Mouse (Mus musculus): ENCODE data around the gene Trim17.
A peak's percentile ranks its signal among the peaks of the same experiment; 100 is the strongest.

The Trim17 gene

DNA sequence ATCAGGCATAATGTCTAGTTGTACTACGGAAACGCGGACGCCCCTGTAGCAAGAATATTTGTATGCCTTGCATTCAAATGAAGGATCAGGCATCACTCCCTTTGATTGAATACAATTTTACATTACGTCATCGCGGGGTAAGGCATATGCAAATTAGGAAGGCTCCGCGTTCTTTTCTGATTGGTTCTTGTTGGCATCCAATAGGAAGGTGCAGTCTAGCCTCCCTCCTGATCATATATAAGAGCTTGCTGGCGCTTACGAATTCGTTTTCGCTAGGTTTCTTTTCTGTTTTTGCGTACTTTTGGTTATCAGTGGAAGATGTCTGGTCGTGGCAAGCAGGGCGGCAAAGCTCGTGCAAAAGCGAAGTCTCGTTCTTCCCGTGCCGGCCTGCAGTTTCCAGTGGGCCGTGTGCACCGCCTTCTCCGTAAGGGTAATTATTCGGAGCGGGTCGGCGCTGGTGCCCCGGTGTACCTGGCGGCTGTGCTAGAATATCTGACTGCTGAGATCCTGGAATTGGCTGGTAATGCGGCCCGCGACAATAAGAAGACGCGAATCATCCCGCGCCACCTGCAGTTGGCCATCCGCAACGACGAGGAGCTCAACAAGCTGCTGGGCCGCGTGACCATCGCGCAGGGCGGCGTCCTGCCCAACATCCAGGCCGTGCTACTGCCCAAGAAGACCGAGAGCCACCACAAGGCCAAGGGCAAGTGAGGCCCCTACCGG is at the start of gene Trim17, which contains the start of gene Hist3h2a:
Trim17 (plus strand) TSS at position 266 of the 723 bp plus-strand sequence.
Hist3h2a (plus strand) TSS at position 266 of the 723 bp plus-strand sequence.
- ATAC-seq (ENCODE audit: low TSS enrichment), result peak; percentile 65

DNA sequence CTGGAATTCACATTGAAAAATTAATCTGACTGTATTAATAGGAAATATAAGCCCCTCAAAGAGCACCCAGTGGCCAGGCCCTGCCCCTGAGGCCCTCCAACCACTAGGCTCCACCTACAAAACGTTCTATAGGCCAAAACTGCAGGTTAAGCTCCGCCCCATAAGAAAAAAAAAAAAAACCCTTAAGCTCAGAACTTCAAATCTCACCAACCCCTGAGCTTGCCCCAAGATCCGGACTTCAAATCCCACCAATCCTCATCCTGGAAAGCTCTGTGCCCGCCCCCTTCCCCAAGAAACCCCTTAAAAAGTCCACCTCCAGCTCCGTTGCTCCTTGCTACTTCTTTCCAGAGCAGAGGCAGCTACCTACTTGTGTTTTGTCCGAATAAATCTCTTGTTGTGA is 49.6 kb upstream of the Trim17 start:
- no peak for ATAC-seq (ENCODE audit: low TSS enrichment)

DNA sequence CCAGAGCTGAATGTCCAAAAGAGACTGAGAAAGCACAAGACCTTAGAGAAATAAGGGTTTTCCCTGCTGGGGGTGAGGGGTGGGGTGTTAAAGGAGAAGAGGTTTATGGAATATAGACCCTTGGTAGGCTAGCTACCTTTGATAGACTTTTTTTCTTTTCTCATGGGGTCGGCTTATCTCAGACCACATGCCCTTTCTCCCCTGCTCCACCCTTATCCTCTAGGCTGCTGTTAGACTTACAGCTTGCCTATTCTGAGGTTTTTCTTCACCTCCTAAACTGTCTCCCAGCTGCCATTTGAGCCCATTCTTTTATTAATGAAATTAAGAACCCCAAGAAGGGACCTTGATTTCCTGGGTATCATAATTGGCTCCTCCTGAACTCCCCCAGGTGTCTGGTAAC is 40.7 kb upstream of the Trim17 start:
- ATAC-seq (ENCODE audit: low TSS enrichment), result no peak

DNA sequence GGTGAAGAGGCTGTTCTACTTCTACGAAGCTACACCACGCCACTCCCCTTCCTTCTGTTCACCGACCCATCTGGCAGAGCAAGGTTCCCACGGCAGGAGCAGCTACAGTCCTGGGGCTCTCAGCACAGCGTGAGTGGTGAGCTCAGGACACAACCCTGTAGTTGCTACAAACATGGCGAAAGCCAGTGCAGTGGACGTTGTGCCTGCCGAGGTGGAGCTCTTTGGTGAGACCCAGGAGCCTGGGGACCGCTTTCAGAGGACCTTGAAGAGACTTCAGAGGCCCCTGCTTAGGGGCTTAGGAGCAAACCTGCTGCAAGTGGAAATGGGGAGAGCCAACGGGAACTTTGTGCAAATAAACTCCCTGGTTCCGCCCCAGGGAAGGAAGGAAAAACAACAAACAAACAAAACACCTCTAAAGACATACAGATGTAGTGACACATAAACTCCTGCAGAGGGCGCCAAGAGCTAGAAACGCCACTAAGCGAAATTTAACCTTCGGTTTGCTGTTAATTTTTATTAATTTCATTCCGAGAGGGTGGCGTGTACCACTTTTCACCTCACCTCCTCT is 39.9 kb upstream of the Trim17 start:
- peak; percentile 57; the same call in 1 of the 2 replicates for ATAC-seq (ENCODE audit: low TSS enrichment)

DNA sequence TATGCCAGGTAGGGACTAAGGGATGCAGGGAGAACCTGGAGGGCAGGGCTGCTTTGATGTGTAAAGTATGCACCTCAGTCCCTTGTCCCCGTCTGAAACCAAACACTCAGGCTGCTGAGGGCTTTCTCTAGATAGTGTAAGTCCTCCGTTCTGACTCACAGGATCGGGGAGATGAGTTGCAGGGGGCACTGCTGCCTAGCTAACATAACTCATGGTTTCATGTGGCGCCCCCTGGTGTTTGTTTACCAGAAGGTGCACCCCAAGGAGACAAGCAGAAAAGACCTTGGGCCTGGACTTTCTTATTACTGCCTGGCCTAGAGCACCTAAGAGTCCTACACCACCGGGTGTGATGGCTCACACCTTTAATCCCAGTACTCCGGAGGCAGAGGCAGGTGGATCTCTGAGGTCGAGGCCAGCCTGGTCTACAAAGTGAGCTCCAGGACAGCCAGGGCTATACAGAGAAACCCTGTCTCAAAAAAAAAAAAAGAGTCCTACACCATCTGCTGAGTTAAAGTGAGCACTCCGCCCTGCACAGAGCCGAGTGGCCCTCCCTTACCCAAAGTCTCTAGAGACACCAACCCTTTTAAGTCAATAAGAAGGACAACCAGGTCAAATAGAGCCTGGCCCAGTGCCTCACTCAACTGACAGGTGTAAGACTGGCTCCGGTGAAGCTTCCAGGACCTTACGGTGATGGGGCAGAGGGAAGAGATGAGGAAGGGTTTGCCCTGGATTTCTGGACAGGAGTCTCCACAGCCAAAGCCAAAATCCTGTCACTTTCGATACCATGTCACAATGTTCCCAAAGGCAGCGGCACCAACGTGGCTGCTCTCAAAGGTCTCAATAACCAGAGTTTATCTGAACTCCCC is 37.4 kb upstream of the Trim17 start:
- peak; percentile 55 for ATAC-seq (ENCODE audit: low TSS enrichment)

DNA sequence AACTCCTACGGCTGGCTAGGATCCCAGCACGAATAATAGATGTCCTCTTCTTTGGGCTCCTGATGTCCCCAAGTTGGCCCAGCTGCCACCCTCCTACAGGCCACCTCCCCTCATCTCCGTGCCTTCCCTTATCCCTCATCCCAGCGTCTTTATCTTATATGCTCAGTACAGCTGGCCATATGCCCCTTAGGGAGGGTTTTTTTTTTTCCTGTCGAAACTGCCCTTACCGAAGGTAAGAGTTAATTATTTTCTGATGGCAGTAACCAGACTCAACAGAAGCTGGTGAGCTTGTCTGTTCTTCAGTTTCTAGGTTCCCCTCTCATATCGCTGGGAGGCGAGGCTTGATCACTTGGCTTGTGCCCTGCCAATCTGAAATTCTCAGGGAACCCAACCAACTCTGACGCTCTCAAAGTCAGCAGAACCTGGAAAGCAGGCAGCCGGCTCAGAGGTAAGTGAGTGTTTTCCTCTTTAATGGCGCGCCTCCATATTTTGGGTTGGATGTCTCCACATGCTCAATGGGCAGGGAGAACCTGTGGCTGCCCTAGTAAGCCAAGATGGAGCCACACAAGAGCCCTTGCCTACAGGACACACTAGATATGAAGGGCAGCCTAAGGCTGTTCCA is 36.6 kb upstream of the Trim17 start, which contains the start of gene Btnl10:
Btnl10 (plus strand) TSS at position 164 of the 622 bp plus-strand sequence.
- no peak for ATAC-seq (ENCODE audit: low TSS enrichment)

DNA sequence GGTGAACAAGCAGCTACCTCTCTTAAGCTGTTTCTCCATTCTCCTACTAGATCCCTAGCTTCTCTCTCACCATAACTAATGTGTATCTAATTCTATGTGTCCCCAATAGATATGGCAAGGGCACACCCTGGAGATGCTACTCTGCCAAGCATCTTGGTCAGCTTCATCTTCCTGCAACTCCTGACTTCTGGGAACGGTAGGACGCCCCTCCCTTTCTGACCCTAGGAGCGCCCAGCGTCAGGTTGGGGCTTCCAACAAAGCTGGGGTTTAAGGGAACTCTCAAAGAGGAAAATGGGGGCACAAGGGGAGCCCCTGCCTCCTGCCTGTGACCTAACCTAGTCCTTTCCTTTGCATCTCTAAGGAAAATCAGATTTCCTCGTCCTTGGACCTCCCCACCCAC is 35.7 kb upstream of the Trim17 start:
- ATAC-seq (ENCODE audit: low TSS enrichment), result no peak

DNA sequence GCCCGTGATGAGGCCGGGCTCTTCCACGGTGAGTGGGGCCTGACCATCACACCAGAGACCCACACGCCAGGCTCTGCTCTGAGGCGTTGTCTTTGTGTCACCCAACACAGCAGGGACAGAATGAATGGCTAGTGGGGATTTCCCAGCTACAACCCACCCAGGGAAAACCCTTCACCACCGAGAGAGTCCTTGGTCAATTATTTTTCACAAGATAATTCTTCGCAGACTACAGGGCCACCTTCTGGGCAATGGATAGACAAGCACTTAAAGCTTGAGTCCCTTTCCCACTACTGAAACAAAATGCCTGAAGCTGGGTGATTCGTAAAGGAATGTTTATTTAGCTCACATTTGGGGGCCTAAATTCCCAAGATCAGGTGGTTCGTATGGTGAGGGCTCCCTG is 32.1 kb upstream of the Trim17 start:
- ATAC-seq (ENCODE audit: low TSS enrichment), result no peak

DNA sequence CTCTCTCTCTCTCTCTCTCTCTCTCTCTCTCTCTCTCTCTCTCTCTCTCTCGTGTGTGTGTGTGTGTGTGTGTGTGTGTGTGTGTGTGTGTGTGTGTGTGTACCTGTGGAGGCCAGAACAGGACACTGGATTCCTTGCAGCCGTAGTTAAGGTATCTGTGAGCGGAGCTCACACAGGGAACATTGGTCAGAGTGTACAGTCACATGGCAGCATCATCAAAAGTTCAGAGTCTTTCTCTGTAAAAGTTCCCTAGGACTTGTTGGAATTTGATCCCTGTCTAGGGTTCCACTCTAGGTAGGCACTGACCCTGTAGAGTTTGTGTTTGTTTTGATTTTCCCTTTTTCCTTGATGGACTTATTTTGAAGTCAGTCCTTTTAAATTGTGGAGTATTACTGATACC is 27.8 kb upstream of the Trim17 start:
- no peak for ATAC-seq (ENCODE audit: low TSS enrichment)

DNA sequence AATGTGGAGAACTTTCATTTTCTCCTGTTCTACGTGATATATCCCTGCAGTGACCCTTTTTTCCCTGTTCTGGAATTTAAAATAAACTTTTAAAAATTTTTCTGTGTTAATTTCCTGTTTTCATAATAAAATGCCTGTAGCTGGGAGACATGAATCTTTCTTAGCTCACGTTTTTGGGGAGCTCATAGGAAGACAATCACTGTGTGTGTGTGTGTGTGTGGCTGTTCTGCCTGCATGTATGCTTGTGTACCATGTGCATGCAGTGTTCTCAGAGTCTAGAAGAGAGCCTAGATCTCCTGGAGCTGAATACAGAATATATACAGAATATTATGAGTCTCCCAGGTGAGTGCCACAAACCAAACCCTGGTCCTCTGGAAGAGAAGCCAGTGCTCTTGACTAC is 27.4 kb upstream of the Trim17 start:
- ATAC-seq (ENCODE audit: low TSS enrichment), result no peak

DNA sequence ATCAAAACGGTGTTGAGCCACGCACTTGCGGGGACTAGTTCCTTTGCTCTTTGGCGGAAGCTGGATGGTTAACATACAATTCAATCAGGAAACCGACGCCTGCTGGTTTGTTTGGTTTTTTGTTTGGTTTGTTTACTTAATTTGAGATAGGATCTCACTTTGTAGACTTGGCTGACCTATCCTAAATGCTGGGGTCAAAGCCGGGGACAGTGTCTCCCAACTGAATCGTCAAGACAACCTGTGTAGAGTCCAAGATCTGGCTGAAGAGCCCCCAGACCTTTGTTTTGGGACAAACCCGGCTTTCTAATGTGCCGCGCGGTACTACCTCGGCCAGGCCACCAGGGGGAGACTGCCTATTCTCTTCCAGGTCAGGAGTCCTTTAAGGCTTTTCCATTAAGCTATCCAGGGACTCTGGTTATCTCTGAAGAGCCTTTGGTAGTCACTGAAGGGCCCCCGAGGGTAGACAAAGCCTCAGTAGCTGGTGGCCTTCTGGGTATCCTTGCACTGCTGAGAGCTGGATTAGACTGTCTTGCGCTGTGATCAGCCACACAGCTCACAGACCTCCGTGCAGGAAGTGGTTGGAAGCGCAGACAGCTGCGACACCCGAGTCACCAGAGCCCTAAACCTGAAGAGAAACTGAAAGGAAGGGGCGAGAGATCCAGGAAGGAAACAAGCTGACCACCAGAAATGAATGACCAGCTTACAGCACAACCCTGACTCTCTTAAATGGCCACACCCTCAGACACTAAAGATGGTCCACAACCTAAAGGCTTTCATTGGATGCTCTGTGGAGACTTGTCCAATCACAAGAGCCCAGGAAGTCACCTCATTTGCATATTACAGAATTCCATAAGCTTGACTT is 26.5 kb upstream of the Trim17 start:
- peak; percentile 57 for ATAC-seq (ENCODE audit: low TSS enrichment)

DNA sequence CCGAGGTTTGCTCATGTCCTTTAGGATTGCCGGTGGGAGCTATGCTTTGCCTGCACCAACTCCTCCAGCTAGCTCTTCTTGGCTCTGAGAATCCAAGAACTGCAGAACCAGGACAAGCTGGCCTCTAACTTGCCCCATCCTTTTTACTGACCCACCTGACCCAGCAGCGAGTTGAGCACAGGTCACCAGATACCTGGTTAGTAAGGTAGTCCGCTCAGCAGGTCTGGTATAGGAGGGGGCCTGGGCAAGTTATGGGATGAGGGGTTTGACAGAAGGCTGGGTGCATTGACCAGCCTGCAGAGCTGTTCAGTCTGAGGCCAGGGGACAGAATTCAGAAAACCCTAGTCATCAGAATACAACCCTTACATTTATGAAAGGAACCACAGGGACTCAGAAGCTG is 25.4 kb upstream of the Trim17 start:
- ATAC-seq (ENCODE audit: low TSS enrichment), result no peak

DNA sequence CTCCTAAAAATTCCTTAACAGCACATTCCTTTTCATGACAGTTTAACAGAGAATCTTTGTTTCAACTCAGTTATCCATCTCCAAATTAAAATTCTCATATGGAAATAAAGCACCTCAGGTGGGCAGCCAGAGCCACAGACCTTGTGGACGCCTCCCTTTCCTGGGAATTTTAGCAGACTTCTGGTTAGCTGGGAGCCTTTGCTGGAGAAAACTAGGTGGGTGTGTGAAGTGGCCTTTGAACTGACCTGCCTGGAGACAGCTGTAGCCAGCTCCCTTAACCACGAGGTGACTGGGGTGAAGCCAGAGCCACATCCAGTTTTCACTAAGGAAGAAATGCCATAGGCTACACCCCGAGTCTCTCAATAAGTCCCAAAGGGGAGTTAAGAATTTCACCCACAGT is 24.8 kb upstream of the Trim17 start:
- ATAC-seq (ENCODE audit: low TSS enrichment), result no peak

DNA sequence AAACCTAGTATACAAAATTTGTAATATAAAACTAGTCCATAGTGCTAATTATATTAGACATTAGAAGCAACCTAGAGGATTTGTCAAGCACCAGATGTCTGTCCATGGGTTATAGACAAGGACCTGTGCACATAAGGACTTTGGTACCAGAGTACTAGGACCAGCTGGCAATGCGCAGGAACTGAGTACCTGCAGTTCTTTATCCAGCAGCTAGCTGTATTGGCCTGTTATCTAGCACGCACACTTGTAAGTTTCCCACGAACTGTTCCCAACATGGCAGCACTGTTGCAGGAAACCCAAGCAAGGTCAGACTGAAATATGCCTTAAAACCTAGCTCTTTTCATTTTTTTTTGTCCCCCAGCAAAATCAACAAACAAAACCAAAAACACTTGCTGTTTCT is 24.2 kb upstream of the Trim17 start:
- no peak for ATAC-seq (ENCODE audit: low TSS enrichment)

DNA sequence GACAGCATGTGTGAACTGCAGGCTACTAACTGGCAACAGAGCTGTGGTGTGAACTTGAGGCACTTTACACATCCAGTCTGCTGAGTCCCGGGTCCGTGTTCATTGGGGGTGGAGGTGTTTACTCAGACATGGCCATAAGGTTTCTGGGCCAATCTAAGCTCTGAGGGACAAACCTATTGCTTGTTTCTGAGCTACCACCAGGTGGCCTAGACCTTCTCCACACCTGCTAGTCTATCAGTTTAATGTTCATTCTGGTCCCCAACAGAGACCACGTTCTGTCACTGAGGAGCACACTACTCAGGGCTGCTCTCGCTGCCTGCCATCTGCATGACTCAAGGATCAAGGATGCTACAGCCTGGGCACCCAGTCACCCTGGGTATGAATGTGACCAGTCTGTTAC is 22.9 kb upstream of the Trim17 start:
- ATAC-seq (ENCODE audit: low TSS enrichment), result peak; percentile 24; the same call in 1 of the 2 replicates

DNA sequence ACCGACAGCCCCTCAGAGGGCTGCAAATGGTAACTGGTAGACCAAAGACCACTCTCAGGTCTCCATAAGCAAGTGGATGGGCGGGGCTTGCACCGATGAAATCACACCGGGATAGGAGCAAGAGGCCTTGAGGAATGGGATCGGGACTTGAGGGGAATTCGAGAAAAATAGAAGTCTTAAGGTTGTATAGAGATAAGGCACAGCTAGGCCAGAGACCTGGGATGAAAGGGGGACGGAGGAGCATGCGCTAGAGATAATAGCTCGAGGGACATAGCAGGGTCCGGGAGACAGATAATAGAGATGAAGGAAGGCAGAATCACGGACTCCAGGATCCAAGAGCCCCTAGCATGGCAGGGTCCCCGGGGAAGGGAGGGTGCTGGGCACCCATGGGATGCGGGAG is 16.6 kb upstream of the Trim17 start:
- ATAC-seq (ENCODE audit: low TSS enrichment), result no peak

DNA sequence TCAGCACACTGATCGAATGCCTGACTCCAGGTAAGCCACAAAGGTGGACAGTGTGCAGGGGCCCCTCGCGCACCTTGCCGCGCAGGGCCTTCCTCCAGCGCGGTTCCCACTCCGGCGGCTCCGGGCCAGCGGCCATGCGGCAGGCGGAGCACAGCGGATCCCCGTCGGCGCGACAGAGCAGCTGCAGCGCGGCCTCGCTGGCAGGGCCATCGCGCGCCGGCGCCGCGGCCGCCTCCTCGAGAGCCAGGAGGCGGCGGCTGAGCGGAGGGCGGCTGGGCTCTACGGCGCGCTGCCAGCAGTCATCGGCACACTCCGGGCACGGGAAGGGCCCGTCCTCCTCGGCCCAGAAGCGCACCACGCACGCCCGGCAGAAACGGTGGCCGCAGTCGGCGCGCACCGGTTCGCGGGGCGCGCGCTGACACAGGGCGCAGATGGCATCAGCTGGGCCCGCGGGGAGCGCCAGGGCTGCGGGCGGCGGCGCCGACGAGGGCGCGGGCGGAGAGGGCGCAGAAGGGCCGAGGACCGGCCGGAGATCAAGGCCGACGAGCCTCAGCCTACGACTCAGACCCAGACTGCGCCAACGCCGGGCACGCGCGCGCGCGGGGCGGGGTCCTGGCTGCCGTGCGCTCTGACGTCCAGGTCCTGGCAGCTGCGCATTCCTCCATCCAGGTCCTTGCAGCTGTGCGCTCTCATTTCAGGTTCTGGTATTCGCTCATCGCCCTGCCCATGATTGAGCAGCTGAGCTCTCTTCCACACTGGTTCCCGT is 16.0 kb upstream of the Trim17 start, which contains the start of gene Rnf187:
Rnf187 (minus strand) TSS at position 595 of the 766 bp plus-strand sequence.
- ATAC-seq (ENCODE audit: low TSS enrichment), result peak; percentile 93

DNA sequence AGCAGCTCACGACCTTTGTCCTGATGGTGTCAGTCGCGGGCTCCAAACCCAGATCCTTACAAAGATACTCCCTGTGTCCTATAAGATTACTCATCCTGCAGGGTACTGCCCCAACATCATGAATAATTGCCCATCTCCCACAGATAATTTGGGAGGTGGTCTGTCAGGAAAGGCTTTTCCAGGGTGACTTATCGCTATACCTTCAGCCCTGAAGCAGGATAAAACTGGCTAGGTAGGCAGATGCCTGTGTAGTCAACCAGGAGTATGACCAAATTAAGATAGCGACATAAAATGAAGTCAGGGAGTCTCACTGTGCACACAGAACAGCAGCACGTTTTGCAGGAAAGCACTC is 15.4 kb upstream of the Trim17 start:
- peak; percentile 5; the same call in 1 of the 2 replicates for ATAC-seq (ENCODE audit: low TSS enrichment)

DNA sequence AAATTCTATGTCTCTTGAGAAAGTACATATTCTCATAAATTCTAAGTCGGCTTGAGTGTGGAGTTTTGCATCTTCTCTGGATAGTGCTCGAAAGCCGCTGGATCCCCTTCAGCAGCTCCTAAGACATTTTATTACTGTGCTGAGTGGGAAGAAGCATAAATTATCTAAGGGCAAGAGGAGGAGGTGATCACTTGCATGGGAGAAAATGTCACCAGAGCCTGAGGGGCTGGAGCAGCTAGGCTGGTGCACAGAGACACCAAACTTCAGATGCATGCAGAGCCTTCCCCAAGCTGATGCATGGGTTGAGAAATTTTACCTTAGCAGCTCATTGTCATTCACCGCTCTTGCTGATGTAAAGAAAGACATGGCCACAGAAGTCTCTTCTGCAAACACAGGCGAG is 10.3 kb upstream of the Trim17 start:
- no peak for ATAC-seq (ENCODE audit: low TSS enrichment)

DNA sequence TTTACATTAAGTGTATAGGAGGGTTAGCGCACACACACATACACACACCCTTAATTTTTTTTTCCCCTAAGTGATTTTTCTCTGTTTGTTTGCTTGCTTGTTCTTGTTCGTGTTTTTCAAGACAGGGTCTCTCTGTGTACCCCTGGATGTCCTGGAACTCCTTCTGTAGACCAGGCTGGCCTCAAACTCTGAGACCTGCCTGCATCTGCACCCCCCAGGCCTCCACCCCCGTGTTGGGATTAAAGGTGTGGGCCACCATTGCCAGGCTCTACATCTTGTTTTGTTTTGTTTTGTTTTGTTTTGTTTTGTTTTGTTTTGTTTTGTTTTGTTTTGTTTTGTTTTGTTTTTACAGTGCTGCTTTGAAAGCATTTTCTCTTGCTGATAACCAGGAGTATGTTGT is 7.2 kb upstream of the Trim17 start:
- no peak for ATAC-seq (ENCODE audit: low TSS enrichment)

Measured in frontal cortex, adult (tissue).